Mouse (Mus musculus) cerebellum, adult (tissue): Measurements from ENCODE around the gene Olfr20.
"Not testable (repeated sequence)": the region's sequence is repeated elsewhere in the genome, so short reads cannot be mapped to it uniquely, and the experiment has no call there.

Experiments
- ATAC-seq: cut with Nextera tagmentation; 2 replicates; pipeline ENCODE4 v1.9.2; 2017; ENCODE audit warnings: mild to moderate bottlenecking, moderate library complexity, mixed read lengths; ENCODE audit not compliant: insufficient number of reproducible peaks, low FRiP score, low TSS enrichment

Gene Olfr20

GRCm38 (mm10) chr11:73350483-73350882, at the start of gene Olfr20:
Olfr20 (plus strand) TSS chr11:73350783.
- no peak for ATAC-seq

- no peak for ATAC-seq
Observed at GRCm38 (mm10) chr11:73303123-73303522, 47.5 kb upstream of the Olfr20 start.

- no peak for ATAC-seq
Observed at GRCm38 (mm10) chr11:73315961-73316360, 34.6 kb upstream of the Olfr20 start.

GRCm38 (mm10) chr11:73318581-73318980, 32.0 kb upstream of the Olfr20 start:
- ATAC-seq = not testable (repeated sequence)

GRCm38 (mm10) chr11:73321064-73321463, 29.5 kb upstream of the Olfr20 start:
- ATAC-seq = not testable (repeated sequence)

GRCm38 (mm10) chr11:73323906-73324830, 26.4 kb upstream of the Olfr20 start:
- ATAC-seq = no peak

- ATAC-seq = no peak
Observed at GRCm38 (mm10) chr11:73326485-73326886, 24.1 kb upstream of the Olfr20 start.

- ATAC-seq = no peak
Observed at GRCm38 (mm10) chr11:73327361-73327760, 23.2 kb upstream of the Olfr20 start.

- no peak for ATAC-seq
Observed at GRCm38 (mm10) chr11:73329442-73329841, 21.1 kb upstream of the Olfr20 start, which contains the start of the genes Aspa, Gm49340 and Spata22. Aspa (minus strand) TSS chr11:73329596. Gm49340 (plus strand) TSS chr11:73329741. Spata22 (plus strand) TSS chr11:73329741.

GRCm38 (mm10) chr11:73333357-73333756, 17.2 kb upstream of the Olfr20 start:
- no peak for ATAC-seq

- no peak for ATAC-seq
Observed at GRCm38 (mm10) chr11:73336919-73337318, 13.7 kb upstream of the Olfr20 start.

- ATAC-seq = no peak
Observed at GRCm38 (mm10) chr11:73370946-73371345, 20.4 kb downstream of the Olfr20 start, which contains the start of gene Olfr376. Olfr376 (plus strand) TSS chr11:73371246.

GRCm38 (mm10) chr11:73395374-73395773, 44.8 kb downstream of the Olfr20 start:
- no peak for ATAC-seq

GRCm38 (mm10) chr11:73399514-73399913, 48.9 kb downstream of the Olfr20 start, which contains the start of gene Olfr1:
Olfr1 (minus strand) TSS chr11:73399614.
- no peak for ATAC-seq
